Mouse (Mus musculus) urinary bladder, adult 2 months (tissue): ENCODE measurements around the gene Ear2. TPM values are rescaled to one million over a fixed set of nuclear protein-coding genes. Genes with fewer than 3 reads are reported as not detected.
"Not testable (repeated sequence)": the region's sequence is repeated elsewhere in the genome, so short reads cannot be mapped to it uniquely, and the experiment has no call there.

Experiments used
- DNase-seq: peaks from one replicate; pipeline ENCODE4 v3.0.0; 2022; ENCODE audit warnings: low spot score
- polyA plus RNA-seq: library from polyadenylated mRNA; depleted of rRNA; stranded (reverse); fragments of >200 nt; gene quantifications from 2 replicates; pipeline ENCODE4 v1.2.3, GENCODE M21; 2012; rRNA removed

Ear2 gene
- 16.7 and 16.8 TPM in 2 replicates for polyA plus RNA-seq

- not testable (repeated sequence) for DNase-seq
Measured at GRCm38 (mm10) chr14:44102354-44102753, at the start of gene Ear2. Gene Ear2 (plus strand): TSS chr14:44102654.

- not testable (repeated sequence) for DNase-seq
Measured at GRCm38 (mm10) chr14:44067879-44068278, 34.6 kb upstream of the Ear2 start.

DNA sequence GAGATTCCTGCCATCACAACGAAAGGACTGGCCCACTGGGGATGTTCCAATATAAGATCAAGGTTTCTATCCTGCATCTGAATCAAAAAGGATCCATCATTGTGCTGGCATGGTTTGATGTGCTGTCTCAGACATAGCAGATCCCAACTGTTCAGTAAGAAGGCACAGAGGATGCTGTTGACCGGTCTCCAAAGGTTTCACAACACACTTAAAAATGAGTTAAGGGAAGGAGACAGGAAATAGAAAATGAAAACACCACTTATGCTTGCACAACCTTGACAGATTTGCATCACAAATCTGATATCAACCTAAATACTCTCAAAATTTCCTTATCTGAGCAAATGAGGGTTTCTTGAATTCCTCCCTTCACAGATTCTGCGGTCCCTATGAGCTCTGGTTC is 31.9 kb upstream of the Ear2 start:
- DNase-seq = not testable (repeated sequence)

DNA sequence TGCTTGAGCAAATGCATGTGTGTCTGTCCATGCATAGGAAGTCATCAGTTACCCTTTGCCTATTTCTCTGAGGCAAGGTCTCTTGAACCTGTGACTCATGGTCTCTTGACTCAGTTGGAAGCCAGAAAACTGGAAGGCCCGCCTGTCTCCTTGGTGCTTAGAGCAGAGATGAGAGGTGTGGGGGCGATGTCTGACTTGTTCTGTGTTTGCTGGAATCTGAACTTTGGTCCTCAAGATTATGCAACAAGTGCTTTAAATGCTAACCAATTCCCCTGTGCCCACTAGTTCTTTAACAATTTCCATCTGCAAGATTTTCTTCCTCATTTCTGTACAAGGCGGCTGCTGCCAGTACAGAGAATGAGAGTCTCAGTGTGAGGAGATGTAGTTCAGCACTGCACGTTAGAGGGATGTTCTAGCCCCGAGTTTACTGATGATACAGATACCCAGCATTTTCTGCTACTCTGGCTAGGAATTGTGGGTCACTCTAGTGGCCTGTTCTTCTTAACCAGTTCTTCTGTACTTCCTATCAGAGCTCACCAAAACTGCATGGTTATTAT is 24.6 kb upstream of the Ear2 start:
- not testable (repeated sequence) for DNase-seq

DNA sequence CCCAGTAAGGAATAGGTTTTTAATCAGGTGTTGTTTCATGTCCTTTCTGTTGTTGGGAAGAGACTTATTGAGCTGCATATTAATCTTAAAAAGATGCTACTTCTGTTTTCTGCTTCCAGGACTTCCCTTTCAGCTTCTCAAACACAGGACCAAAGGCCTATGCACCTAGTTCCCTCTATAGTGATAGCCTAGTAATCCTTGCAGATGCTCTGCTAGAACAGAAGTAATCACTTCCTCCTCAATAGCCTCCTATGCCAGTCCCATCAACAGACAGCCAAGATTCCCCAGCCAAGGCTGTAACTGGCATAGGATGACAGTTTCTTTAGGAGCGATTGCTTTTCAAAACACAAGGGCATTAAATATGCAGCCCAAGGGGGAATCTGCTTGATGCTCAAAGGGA is 15.9 kb upstream of the Ear2 start:
- not testable (repeated sequence) for DNase-seq

DNA sequence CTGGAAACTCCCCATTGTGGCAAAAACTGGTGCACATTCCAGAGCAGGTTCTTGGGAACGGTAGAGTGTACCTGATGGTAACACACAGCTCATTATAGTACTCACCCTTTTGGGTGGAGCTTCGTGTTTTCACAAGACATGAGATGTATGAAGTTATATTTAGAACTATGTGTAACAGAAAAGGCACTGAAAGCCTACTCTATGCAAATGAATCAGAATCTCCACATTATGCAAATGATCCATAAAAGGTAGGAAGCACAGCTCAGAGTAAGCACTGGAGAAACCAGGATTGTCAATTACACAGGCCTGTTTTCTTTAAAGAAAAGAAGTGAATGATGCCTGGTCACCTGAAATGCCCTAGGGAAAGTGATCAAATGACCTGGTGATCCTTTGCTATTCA is 14.9 kb upstream of the Ear2 start:
- DNase-seq = not testable (repeated sequence)

DNA sequence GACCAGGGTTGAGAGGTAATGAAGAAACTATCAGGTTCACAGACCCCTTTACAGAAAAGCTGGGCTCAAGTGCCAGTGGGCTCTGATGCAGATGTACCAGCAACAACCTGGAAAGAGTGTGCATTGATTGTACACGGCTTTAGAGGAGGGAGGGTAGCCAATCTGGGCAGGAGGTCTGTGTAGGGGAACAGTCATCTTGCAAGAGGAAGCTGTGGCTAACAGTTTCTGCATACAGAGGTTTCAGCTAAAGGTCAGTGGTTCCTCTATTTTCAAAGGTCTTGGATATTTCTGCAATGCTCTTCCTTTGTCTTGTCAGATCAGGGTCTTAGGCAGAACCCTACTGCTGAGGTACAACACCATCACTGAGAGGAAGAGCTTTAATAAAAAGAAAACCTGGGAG is 10.9 kb upstream of the Ear2 start:
- DNase-seq = not testable (repeated sequence)

DNA sequence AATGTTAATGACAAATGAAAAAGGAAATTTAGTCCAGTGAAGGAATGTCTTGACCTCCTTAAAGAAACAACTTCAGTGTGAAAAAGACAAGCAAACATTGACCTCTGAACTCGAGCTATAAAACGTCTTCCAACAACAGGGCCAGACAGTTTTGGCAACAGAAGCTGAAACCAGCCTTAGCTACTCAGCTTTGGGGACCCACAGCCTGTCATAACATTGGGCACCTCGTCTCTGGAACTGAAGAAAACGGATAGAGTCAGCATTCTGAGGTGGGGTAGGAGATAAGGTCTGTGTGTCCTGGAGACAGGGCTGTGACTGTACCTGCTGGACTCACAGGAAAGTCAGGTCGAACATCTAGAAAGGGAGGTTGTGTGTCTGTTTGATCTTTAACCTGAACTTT is 8.0 kb upstream of the Ear2 start:
- not testable (repeated sequence) for DNase-seq

DNA sequence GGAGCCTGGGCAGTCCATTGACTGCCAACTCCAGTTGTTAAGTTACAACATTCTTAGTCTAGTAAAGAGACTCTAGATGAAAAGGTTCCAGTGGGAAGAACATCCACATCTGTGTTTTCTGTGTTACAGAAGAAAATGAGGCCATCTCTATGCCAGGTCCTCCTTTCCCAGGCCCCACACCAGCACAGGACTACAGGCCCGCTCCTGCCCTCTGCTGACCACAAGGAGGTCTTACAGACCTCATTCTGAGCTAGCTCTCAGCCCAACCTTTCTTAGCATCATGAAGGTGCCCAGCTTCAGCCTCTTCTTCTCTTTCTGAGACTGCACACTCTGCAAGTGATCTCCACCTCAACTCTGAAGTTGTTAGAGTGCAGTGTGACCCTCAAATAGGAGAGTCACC is 2.4 kb upstream of the Ear2 start:
- DNase-seq = not testable (repeated sequence)

DNA sequence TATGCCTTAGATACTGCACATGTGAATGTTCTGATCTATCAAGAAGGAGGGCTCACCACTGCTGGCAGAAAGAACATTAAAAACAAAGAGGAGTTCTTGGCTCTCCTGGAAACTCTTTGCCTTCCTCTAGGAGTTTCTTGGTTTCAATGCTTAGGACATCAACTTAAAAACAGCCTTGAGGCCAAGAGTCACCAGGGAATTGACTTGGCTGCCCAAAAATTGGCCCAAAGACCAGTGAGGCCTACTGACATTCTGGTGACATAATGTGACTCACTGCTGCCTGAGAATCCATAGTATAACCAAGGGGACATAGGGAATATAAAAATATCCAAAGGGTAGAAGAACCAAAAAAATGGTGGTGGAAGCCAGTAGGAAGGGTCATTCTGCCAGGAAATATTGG is 8.5 kb downstream of the Ear2 start:
- no peak for DNase-seq

- DNase-seq = not testable (repeated sequence)
Measured at GRCm38 (mm10) chr14:44123551-44123950, 21.1 kb downstream of the Ear2 start, which contains the start of gene Gm3327. Gene Gm3327 (plus strand): TSS chr14:44123851.

Other genes with a start within 250 kb of the Ear2 start
- gene Ear1, start 227.1 kb upstream of the Ear2 start, polyA plus RNA-seq = 0.12 TPM in 1 of 2 replicates, not detected in the other
- gene Ear10, start 179.1 kb upstream of the Ear2 start, polyA plus RNA-seq = not detected in 2 replicates
- gene Gm8113, start 177.3 kb upstream of the Ear2 start, polyA plus RNA-seq = 4.3 and 5.7 TPM in 2 replicates
- gene Ang5, start 145.6 kb upstream of the Ear2 start, polyA plus RNA-seq = not detected in 2 replicates
- not detected in 2 replicates for gene Ang6, start 100.4 kb upstream of the Ear2 start, polyA plus RNA-seq
- gene Gm3327, start 21.2 kb downstream of the Ear2 start, polyA plus RNA-seq = not detected in 2 replicates
- gene Gm8212, start 95.0 kb downstream of the Ear2 start, polyA plus RNA-seq = not detected in 2 replicates
- gene 4930503E14Rik, start 110.6 kb downstream of the Ear2 start, polyA plus RNA-seq = not detected in 2 replicates
- not detected in 2 replicates for gene Gm8220, start 182.9 kb downstream of the Ear2 start, polyA plus RNA-seq
- not detected in 2 replicates for gene Gm5930, start 235.9 kb downstream of the Ear2 start, polyA plus RNA-seq